Mouse (Mus musculus) thymus, postnatal 36 days (tissue): ENCODE measurements around the gene Diras2.
A peak's percentile ranks its signal among the peaks of the same experiment; 100 is the strongest.

Source experiments
- DNase-seq, 2 experiments: peaks; one replicate each; pipeline ENCODE4 v3.0.0; 2022; ENCODE audit warnings: mixed read lengths in 2 of 2

The Diras2 gene

GRCm38 (mm10) chr13:52531121-52531520 is at the start of gene Diras2:
Gene Diras2 (minus strand): TSS chr13:52531279.
- no peak for DNase-seq

DNA sequence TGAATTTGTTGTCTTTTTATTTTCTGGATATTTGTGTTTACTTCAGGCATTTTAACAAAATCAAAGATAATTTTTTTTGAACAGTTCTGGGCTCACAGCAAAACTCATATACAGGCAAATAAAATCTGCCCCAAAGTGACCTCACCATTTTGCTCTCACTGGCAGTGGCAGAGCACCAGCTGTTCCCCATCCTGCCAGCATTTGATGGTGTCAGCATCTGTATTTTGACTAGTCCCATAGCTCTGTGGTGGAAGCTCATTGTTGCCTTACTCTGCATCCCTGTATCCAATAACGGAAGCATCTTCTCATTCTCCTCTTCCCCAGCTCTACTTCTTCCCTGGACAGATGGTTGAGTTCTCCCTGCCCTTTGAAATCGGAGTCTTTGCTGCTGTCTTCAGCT is 47.7 kb upstream of the Diras2 start:
- DNase-seq, result no peak

DNA sequence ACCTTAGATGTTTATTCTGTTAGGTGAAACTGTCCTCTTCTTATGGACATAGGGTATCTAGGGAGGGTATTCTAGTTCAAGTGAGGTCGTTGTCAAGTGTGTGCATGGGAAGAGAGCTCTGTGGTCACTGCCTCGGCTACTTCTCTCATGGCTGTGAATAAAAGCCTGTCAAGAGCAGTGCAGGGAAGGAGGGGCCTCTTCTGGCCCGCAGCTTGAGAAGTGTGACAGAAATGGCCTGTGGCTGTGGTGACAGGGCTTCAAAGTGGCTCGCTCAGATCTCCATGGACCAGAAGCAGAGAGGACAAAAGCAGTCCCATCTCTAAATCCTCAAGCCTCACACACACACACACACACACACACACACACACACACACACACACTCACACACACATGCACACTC is 46.9 kb upstream of the Diras2 start:
- DNase-seq, result no peak

- DNase-seq, result no peak
Measured at GRCm38 (mm10) chr13:52577326-52577920, 46.3 kb upstream of the Diras2 start.

DNA sequence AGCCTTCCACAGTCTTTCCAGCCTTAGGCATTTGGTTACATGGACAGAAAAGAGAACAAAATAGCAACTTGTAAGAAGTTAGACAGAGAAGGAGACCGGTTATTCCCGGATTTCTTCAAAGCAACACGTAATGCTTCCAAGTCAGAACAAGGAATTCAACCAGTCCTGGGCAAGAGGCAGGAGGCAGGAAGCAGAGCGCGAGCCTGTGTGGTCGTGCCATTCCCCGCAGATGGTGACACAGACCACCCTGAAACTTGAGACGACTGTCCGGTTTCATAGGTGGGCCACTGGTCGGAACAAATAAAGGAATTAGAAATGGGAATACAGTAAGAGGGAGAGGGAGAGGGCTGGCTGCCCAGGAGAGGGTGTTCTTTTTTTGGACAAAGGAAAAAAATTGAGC is 45.8 kb upstream of the Diras2 start:
- no peak for DNase-seq

GRCm38 (mm10) chr13:52576021-52576614 is 45.0 kb upstream of the Diras2 start:
- no peak for DNase-seq

- DNase-seq, result no peak
Measured at GRCm38 (mm10) chr13:52575483-52575882, 44.4 kb upstream of the Diras2 start.

- no peak for DNase-seq
Measured at GRCm38 (mm10) chr13:52574311-52574710, 43.2 kb upstream of the Diras2 start.

DNA sequence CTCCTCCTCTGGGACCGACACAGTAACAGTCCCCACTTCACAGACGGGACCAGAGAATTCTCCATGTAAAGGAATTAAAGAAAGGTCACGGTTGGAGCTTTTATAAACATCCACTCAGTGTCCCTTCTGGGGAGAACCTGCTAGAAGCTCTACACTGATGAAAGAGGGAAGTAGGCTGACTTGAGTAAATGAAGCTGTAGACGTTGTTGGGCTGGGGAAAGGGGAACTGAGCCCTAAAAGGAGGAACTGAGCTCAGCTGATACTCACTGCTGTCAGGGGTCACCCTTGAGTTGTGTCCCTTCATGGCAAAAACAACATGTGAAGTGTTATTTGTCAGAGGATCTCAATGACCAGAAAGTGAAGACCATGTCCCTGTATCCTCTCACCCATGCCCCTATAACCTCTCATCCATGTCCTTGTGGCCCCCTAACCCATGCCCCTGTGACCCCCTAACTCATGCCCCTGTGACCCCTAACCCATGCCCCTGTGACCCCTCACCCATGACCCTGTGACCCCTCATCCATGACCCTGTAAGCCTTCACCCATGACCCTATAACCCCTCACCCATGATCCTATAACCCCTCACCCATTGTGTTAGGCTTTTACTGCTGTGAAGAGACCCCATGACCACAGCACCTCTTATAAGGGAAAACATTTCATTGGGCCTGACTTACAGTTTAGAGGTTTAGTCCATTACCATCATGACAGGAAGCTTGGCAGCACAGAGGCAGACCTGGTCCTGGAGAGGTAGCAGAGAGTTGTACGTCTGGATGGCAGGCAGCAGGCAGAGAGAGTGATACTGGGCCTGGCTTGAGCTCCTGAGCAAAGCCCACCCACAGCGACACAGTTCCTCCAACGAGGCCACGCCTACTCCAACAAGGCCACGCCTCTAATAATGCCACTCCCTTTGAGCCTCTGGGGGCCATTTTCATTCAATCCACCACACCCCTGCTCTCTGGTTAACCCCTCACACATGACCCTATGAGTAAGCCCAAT is 41.7 kb upstream of the Diras2 start:
- DNase-seq, result no peak

GRCm38 (mm10) chr13:52571591-52572384 is 40.7 kb upstream of the Diras2 start:
- no peak for DNase-seq

- no peak for DNase-seq
Measured at GRCm38 (mm10) chr13:52570276-52570675, 39.2 kb upstream of the Diras2 start.

GRCm38 (mm10) chr13:52569194-52569769 is 38.2 kb upstream of the Diras2 start:
- DNase-seq, result no peak

- no peak for DNase-seq
Measured at GRCm38 (mm10) chr13:52566777-52567176, 35.7 kb upstream of the Diras2 start.

DNA sequence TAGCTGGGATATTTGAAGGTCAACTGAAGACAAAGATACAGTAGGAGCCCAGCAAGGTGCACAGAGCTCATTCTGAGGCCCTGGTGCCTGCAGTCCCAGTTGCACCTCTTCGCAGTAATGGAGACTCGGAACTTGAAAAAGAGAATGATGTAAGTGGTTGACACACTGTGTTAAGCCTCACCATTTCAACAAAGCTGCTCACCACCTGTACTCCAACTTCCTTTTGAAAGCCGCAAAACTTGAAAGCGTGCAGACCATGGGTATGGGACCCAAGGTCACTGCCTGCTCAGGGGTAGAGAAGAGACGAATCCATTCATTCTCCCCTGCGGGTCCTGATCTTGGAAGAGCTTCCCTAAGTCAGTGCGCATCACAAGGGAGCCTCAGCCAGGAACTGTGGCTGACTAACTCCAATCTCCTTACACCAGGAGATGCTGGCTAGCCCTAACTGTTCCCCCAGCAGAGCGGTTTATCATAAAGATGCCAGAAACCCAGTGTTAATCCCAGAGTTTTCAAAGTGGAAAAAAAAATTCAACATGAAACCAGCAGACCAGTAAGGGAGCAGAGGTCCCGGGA is 35.2 kb upstream of the Diras2 start:
- DNase-seq, result no peak

DNA sequence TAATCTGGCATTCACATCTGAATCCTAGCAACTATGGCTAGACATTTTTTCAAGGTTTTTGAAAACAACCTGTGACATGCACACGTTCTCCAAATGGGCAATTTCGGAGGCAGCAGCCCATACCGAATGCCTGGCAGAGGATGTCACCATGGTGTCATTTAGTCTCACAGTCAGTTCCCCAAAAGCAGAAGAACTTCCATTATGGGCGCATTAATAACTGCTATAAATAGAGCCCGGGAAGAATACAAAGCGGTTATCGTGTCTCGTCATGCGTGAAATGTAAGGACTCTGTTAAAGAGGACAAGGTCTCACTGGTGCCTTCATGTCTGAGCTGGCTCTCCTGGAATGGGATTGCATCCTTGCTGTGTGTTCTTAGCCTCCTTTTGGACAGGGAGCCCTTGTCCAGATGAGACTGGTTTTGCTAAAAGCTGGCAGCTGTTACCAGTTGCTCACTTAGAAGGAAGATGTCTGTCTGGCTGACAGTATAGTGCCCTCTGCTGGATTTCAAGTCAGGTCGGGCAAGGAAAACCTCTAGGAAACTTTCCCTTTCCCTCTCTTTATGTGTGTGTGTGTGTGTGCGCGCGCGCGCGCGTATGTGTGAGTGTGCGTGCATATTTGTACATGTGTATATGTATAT is 34.1 kb upstream of the Diras2 start:
- DNase-seq, result peak in 1 of 2 experiments; percentile 16

- no peak for DNase-seq
Measured at GRCm38 (mm10) chr13:52562166-52562571, 31.1 kb upstream of the Diras2 start.

DNA sequence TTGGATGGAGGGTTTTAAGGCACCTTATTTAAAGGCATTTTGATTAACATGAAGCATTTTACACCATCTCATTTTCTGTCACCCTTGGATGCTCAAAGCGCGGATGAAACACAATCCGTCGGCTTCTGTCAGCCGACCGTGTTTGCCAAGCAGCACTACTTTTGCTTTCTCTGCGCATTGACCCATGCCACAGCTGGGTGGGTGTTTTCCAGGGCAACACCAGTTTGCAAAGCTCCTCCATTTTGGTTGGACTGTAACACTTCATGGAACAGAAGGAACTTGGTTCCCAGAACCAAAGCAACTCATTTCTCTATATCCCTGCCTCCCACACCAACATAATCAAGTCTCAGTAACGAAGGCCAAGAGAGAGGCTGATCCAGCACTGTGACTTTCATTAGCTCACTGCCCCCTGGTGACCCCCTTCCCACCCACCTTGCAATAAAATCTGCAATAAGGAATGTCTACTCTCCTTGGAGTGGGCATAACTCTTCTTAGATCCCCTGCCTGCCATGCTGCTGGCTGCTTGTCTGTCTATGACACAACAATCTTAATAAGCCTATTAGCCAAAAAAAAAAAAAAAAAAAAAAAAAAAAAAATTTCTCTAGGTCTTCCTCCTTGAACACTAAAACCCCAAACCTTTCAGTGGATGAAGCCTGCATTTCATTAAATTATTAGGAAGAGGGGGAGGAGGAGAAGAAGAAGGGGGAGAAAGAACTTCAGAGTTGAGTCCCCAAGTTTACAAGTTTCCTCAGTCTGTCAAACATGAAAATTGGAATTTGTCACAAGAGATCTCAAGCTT is 30.5 kb upstream of the Diras2 start:
- DNase-seq, result no peak

DNA sequence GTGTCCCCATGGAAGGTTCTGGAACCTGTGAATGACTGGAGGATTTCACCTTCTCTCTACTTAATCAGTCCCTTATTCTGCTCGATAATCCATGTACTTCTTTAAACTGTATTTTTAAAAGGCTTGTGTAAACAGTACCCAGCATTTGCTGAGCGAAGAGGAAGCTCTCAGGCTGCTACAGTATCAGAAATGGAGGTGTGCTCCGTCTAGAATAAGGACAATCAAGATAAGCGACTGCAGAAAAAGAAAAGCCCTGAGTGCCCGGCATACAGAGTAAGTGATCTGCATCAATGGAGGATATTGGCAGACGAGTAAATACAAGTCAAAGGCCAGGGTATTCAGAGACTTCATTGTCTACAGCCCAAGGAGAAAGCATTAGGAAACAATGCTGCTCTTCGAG is 26.3 kb upstream of the Diras2 start:
- DNase-seq, result no peak

GRCm38 (mm10) chr13:52554722-52555121 is 23.6 kb upstream of the Diras2 start:
- no peak for DNase-seq

DNA sequence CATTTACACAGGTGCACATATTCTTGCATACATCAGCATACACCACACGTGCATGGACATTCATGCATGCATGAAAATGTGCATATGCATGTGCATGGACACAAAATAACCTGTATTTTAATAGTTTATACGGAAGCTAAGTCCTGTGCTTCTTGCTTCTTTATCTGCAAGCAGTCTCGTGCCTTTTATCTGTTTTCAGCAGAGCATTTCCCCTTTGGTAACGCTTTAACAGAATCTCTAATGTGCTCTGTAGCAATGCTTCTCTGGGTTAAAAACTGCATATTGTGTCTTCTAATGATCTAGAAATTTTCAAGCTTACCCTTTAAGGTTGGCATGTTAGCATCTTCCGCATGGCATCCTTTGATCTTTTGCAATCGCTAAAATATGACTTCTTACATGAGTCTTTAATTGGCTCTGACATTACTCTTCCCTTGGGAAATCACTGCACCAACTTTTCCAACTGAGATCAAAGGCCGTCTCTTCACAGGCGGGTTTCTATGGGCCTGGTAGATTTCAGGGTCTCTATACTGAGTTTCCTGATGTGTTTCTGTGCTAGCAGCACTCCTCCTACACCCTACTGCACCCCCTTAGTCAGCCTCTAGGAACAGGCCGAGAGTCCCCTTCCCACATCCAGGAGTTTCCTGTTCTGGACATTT is 21.9 kb upstream of the Diras2 start:
- DNase-seq, result no peak
